Mouse (Mus musculus) fat pad, adult 2 months (tissue): Measurements from ENCODE around the gene Tmem91.

Source experiments
- DNase-seq: peaks from one replicate; pipeline ENCODE4 v3.0.0-alpha.2; 2011; ENCODE audit warnings: low read depth, low spot score; ENCODE audit errors: extremely low read depth

Gene Tmem91

GRCm38 (mm10) chr7:25672442-25672841, 2.5 kb downstream of the Tmem91 start:
- DNase-seq, result no peak

GRCm38 (mm10) chr7:25671686-25672085, 3.3 kb downstream of the Tmem91 start:
- DNase-seq, result no peak

GRCm38 (mm10) chr7:25670096-25670495, 4.9 kb downstream of the Tmem91 start:
- no peak for DNase-seq

- DNase-seq, result no peak
Observed at GRCm38 (mm10) chr7:25669631-25670030, 5.3 kb downstream of the Tmem91 start.

GRCm38 (mm10) chr7:25669158-25669557, 5.8 kb downstream of the Tmem91 start:
- no peak for DNase-seq

- no peak for DNase-seq
Observed at GRCm38 (mm10) chr7:25666381-25666780, 8.6 kb downstream of the Tmem91 start.

GRCm38 (mm10) chr7:25658657-25659472, 16.1 kb downstream of the Tmem91 start, which contains the start of the genes Bckdha and Exosc5:
Gene Bckdha (minus strand): TSS chr7:25658981.
Gene Exosc5 (plus strand): TSS chr7:25659164.
- DNase-seq, result peak; percentile 96

GRCm38 (mm10) chr7:25657785-25658184, 17.2 kb downstream of the Tmem91 start:
- no peak for DNase-seq

- DNase-seq, result no peak
Observed at GRCm38 (mm10) chr7:25655601-25656428, 19.2 kb downstream of the Tmem91 start.

GRCm38 (mm10) chr7:25652244-25652759, 22.7 kb downstream of the Tmem91 start:
- no peak for DNase-seq

- no peak for DNase-seq
Observed at GRCm38 (mm10) chr7:25651281-25651680, 23.7 kb downstream of the Tmem91 start.

- DNase-seq, result peak; percentile 84
Observed at GRCm38 (mm10) chr7:25649839-25650238, 25.1 kb downstream of the Tmem91 start.

GRCm38 (mm10) chr7:25647574-25648123, 27.3 kb downstream of the Tmem91 start:
- DNase-seq, result no peak

GRCm38 (mm10) chr7:25645074-25645473, 29.9 kb downstream of the Tmem91 start:
- DNase-seq, result peak; percentile 98

- DNase-seq, result no peak
Observed at GRCm38 (mm10) chr7:25644631-25645030, 30.3 kb downstream of the Tmem91 start.

GRCm38 (mm10) chr7:25644136-25644535, 30.8 kb downstream of the Tmem91 start:
- no peak for DNase-seq

- no peak for DNase-seq
Observed at GRCm38 (mm10) chr7:25639754-25640153, 35.2 kb downstream of the Tmem91 start.

- no peak for DNase-seq
Observed at GRCm38 (mm10) chr7:25637099-25637498, 37.9 kb downstream of the Tmem91 start.

GRCm38 (mm10) chr7:25636373-25636772, 38.6 kb downstream of the Tmem91 start:
- DNase-seq, result no peak

- no peak for DNase-seq
Observed at GRCm38 (mm10) chr7:25632679-25633078, 42.3 kb downstream of the Tmem91 start.

GRCm38 (mm10) chr7:25628323-25628620, 46.7 kb downstream of the Tmem91 start:
- no peak for DNase-seq
